Mouse (Mus musculus) ES-CJ7 (cell line): Measurements from ENCODE around the gene Cops9.

Source experiments
- DNase-seq: peaks from one replicate; pipeline ENCODE4 v3.0.0; 2011; ENCODE audit warnings: low read depth, low spot score

Gene Cops9

DNA sequence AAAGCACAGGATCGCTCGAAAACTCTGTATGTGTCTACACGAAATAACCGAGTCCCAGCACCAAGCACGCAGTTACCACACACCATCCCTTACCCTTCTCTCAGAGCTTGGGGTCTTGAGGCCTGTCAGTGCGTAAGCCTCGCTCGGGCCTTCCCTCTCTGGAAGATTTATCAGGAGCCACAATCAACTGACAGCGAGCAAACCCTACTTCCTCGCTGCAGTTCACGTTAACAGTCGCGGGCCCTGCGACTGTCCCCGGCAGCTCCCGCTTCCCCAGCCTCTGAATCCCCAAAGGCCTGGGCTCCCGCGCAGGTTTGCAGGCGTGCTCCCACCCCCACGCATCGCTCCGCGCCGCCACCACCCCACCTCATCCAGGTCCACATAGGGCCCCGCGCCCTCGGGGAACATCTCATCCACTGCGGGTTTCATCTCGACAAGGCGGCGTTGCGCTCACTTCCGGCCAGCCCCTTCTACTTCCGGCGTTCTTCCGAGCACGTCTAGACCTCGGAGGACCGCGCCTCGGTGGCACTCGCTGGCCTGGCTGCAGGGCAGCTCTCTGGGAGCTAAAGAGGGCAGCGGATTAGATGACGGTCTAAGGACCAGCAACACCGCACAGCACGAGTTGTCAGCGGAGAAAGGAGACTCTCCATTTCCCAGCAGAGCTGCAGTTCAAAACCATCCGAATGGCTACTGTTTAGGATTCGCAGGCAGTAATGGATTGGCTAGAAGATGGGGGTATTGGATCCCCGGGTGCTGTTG lies at the start of gene Cops9:
Cops9 (minus strand) TSS at position 472 of the 759 bp plus-strand sequence.
- peak; percentile 90 for DNase-seq

GRCm38 (mm10) chr1:92691166-92691844 lies 49.5 kb upstream of the Cops9 start:
- no peak for DNase-seq

DNA sequence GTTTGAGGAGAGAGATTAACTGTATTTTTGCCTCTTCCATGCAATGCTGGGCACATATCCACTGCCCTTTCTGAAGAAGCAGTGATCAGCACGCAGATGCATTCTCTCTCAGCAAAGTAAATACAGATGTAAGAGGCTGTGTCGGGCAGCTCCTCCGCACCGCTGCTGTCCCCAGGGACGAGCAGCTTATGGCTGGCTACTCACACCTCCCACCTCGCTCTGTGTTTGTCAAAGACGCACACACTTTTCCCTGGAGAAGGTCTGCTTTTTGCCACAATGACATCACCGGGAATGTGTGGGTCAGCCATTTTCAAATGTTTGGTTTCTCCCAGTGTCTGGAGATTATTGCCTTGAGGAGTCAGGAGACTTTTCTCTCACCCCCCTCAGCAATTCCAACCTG lies 45.2 kb upstream of the Cops9 start:
- DNase-seq = no peak

- no peak for DNase-seq
Measured at GRCm38 (mm10) chr1:92683151-92683550, 41.4 kb upstream of the Cops9 start.

- no peak for DNase-seq
Measured at GRCm38 (mm10) chr1:92680668-92681603, 39.2 kb upstream of the Cops9 start.

GRCm38 (mm10) chr1:92678757-92679156 lies 37.0 kb upstream of the Cops9 start:
- DNase-seq = no peak

DNA sequence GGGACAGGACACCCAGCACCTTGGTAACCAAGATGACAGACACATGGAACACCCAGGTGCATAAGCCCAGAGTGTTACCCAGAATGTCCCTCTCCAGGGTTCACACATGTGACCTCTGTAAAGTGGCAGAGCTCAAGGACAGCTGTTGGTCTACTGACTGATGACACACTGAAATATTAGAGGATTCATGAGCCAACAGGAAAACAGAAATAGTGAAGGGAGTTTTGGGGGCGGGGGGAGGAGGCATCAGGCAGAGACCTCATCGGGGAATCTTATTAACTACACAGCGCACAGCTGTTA lies 34.8 kb upstream of the Cops9 start:
- DNase-seq = no peak

- no peak for DNase-seq
Measured at GRCm38 (mm10) chr1:92675932-92676675, 34.3 kb upstream of the Cops9 start.

DNA sequence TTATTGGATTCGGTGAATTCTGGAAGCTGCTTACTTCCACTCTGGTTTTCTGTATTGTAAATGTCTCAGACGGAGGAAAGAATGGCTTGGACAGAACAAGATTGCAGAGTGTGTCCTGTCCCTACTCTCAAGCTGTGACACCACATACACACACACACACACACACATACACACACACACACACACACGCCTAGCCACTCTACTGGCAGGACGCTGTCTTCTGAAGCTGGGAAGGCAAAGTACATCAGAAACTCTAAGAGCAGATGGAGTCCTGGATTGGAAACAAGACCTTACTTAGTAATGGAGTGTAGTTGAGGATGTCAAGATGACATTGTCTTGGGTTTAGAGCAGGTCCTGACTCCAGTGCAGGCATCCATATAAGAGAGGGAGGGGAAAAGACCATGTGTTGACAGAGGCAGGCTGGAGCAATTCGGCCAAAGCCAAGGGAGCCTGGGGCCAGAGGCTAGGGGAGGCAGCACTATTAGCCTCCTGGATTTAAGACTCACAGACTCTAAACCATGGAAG lies 31.5 kb upstream of the Cops9 start:
- no peak for DNase-seq

DNA sequence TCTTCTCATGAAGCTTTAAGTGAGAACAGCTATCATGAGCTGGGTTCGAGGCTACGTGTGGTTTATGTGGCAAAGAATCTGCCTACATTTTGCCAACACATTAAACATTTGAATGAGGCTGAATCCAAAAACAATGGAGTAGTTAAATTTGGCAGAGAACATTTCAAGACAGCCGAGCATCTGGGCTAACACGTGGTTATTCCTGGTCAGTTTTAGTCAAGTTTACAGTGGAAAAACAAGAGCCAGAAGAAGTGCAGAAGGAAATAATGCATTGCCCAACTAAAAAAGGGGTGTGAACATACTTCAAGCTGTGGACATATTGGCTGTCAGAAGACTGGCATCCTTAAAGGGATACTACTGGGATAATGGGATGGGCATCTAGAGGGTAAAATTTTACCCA lies 29.5 kb upstream of the Cops9 start:
- DNase-seq = no peak

GRCm38 (mm10) chr1:92669430-92669829 lies 27.6 kb upstream of the Cops9 start:
- no peak for DNase-seq

DNA sequence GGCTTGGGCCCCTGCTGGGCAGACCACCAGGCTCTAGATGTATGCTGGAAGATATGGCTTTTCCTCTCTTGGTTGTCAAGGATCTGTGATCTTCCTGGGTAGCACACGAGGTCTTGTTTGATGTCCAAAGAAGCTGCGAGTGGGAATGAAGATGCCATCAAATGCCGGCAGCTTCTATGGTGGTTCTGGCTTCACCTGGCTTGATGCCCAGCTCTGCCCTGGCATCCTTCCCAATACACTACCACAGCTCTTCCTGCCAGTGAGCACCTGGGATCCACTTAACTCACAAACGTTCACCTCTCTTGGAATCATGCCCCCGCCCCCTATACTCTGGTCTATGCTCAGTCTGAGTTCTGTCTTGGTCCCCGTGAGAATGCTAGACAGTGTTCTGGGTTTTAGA lies 25.3 kb upstream of the Cops9 start:
- no peak for DNase-seq

- no peak for DNase-seq
Measured at GRCm38 (mm10) chr1:92659392-92659791, 17.6 kb upstream of the Cops9 start.

DNA sequence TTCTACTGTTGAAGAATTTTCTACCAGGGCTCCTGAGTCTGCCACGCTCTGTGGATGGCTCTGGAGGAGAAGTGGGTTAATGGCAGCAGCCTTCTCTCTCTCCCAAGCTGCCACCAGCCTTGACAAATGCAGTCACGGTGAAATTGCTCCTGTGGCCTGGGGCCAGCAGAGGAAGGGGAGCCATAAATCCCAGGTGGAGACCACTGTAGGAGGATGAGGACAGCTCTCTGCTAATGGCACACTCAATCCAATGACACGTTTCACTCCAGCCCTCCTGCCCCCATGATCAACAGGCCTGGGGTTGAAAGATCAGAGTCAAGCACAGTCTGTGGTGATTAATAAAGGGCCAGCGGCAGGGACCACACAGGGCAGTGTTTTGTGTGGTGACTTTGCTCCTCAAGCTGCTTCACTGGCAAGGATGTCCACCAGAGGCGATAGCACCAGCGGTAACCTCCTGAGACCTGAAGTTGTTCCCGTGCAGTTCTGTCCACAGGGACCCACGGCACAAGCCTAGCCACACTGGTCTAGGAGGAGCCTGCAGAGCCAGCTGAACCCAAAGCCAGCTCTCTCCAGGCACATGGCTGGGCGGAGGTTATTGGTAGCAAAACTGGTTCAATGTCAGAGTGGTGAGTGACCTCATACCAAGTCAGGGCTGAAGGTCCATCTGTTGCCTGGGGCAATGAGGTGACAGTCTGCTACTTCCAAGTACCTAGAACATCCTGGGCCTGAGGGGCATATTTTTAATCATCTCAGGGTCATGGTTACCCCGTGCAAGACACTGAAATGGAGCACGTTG lies 15.4 kb upstream of the Cops9 start:
- no peak for DNase-seq

GRCm38 (mm10) chr1:92654676-92655075 lies 12.9 kb upstream of the Cops9 start:
- no peak for DNase-seq

- no peak for DNase-seq
Measured at GRCm38 (mm10) chr1:92653179-92653578, 11.4 kb upstream of the Cops9 start.

GRCm38 (mm10) chr1:92651467-92651866 lies 9.7 kb upstream of the Cops9 start:
- DNase-seq = no peak

DNA sequence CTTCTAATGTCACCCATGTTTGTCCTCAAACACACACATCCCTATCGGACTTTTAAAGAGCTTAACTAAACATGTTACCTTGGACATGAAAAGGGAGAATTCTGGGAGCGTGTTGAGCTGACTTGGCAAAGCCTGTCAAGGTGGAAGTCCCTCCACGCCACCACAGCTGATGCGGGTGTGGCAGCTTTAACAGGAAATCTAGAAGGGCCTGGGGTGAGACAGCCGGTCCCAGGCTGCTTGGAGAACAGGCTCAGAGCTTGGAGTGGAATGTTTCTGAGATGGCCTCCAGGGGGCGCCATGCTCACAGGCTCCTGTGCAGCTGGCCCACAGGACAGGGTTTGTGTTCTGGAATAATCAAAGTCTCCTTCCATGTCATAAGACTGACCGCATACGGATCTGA lies 6.9 kb upstream of the Cops9 start, which contains the start of gene Otos:
Otos (minus strand) TSS at position 169 of the 400 bp plus-strand sequence.
- DNase-seq = peak; percentile 89

DNA sequence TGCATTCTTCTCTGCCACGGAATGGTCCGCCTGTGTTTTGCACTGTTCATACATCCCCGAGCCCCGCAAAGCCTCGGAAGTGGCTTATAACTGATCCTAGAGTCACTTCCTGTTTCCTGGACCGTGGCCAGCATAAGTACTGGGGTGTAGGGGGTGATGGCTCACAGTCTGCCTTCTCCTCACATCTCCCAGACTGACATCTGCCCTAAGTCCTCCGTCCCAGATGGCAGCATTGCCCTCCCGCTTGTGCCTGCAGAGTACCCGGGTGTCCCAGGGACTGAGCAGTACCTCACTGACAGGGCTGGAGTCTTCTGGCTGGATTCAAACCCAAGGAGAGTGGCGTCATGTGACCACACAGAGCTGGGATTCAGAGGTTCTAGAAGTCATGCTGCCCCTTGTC lies 6.4 kb upstream of the Cops9 start:
- DNase-seq = no peak

GRCm38 (mm10) chr1:92647752-92648151 lies 6.0 kb upstream of the Cops9 start:
- DNase-seq = peak; percentile 84
